17 mouse cellular contexts compared by ENCODE assay signal in genomic region chr11:53342711-53343110, GRCm38 (mm10).
"Had no signal": no experiment of that assay in that cellular context is flagged by ENCODE, and none has a peak within 500 bp of the region (broad histone marks: within the 10 kb centered on the region; RNA-seq: fewer than 3 reads in every experiment).

No protein-coding gene starts in this region.

- H3K9me3 ChIP-seq: intestine, embryonic 15.5 days; limb, embryonic 13.5 days; liver, embryonic 15.5 days; midbrain, embryonic 10.5 days; midbrain, embryonic 15.5 days; neural tube, embryonic 13.5 days; stomach, embryonic 15.5 days had no signal

- H3K4me1 ChIP-seq: limb, embryonic 13.5 days; midbrain, embryonic 10.5 days; midbrain, embryonic 15.5 days; neural tube, embryonic 13.5 days; stomach, embryonic 15.5 days had no signal

- H3K9ac ChIP-seq: intestine, embryonic 15.5 days; limb, embryonic 13.5 days; liver, embryonic 15.5 days; lung, embryonic 14.5 days; midbrain, embryonic 15.5 days; neural tube, embryonic 13.5 days; stomach, embryonic 15.5 days had no signal

- H3K4me3 ChIP-seq: intestine, embryonic 15.5 days; limb, embryonic 13.5 days; liver, embryonic 15.5 days; midbrain, embryonic 10.5 days; midbrain, embryonic 15.5 days; neural tube, embryonic 13.5 days; stomach, embryonic 15.5 days had no signal

- H3K27me3 ChIP-seq: intestine, embryonic 15.5 days; limb, embryonic 13.5 days; midbrain, embryonic 15.5 days; neural tube, embryonic 13.5 days; stomach, embryonic 15.5 days had no signal

- H3K36me3 ChIP-seq: intestine, embryonic 15.5 days; limb, embryonic 13.5 days; liver, embryonic 15.5 days; midbrain, embryonic 10.5 days; midbrain, embryonic 15.5 days; neural tube, embryonic 13.5 days; stomach, embryonic 15.5 days had no signal

- DNase-seq: kidney, adult 18-20 months; kidney, postnatal 14 days; left cerebral cortex, postnatal 4 days; lung, embryonic 14.5 days; lung, postnatal 10 days; right cerebral cortex, adult 18-20 months; right cerebral cortex, postnatal 25 days; thymus, adult 2 months; thymus, postnatal 25 days had no signal

- ATAC-seq: intestine, embryonic 15.5 days; midbrain, embryonic 15.5 days had no signal

- H3K4me2 ChIP-seq: intestine, embryonic 15.5 days; limb, embryonic 13.5 days; liver, embryonic 11.5 days; liver, embryonic 15.5 days; lung, embryonic 14.5 days; midbrain, embryonic 15.5 days; neural tube, embryonic 13.5 days; stomach, embryonic 15.5 days had no signal

- H3K27ac ChIP-seq: intestine, embryonic 15.5 days; limb, embryonic 13.5 days; liver, embryonic 15.5 days; midbrain, embryonic 10.5 days; midbrain, embryonic 15.5 days; neural tube, embryonic 13.5 days; stomach, embryonic 15.5 days had no signal
